Mouse (Mus musculus) retina, embryonic 14.5 days (tissue): ENCODE results near the gene Gnb5.

Source experiments
- DNase-seq: peaks from one replicate; pipeline ENCODE4 v3.0.0-alpha.2; 2015; ENCODE audit warnings: low spot score

The Gnb5 gene

GRCm38 (mm10) chr9:75306126-75306898 is at the start of gene Gnb5:
Gene Gnb5 (plus strand): TSS chr9:75306288.
- no peak for DNase-seq

- DNase-seq = no peak
These were observed 47.3 kb upstream of the Gnb5 start for GRCm38 (mm10) chr9:75258792-75259191.

GRCm38 (mm10) chr9:75259656-75260055 is 46.4 kb upstream of the Gnb5 start:
- DNase-seq = peak; percentile 49

GRCm38 (mm10) chr9:75261332-75261872 is 44.7 kb upstream of the Gnb5 start:
- DNase-seq = peak; percentile 48

GRCm38 (mm10) chr9:75262235-75262826 is 43.8 kb upstream of the Gnb5 start:
- DNase-seq = peak; percentile 22

GRCm38 (mm10) chr9:75264008-75264718 is 41.9 kb upstream of the Gnb5 start:
- DNase-seq = no peak

- peak; percentile 15 for DNase-seq
These were observed 38.9 kb upstream of the Gnb5 start for GRCm38 (mm10) chr9:75267147-75267546.

GRCm38 (mm10) chr9:75270382-75270781 is 35.7 kb upstream of the Gnb5 start:
- no peak for DNase-seq

- no peak for DNase-seq
These were observed 34.5 kb upstream of the Gnb5 start for GRCm38 (mm10) chr9:75271539-75271938.

- no peak for DNase-seq
These were observed 32.4 kb upstream of the Gnb5 start for GRCm38 (mm10) chr9:75273646-75274045.

GRCm38 (mm10) chr9:75274486-75274885 is 31.6 kb upstream of the Gnb5 start:
- no peak for DNase-seq

GRCm38 (mm10) chr9:75275051-75275450 is 31.0 kb upstream of the Gnb5 start:
- no peak for DNase-seq

- no peak for DNase-seq
These were observed 25.3 kb upstream of the Gnb5 start for GRCm38 (mm10) chr9:75280814-75281213.

GRCm38 (mm10) chr9:75282179-75282578 is 23.9 kb upstream of the Gnb5 start:
- DNase-seq = no peak

GRCm38 (mm10) chr9:75282830-75283229 is 23.3 kb upstream of the Gnb5 start:
- DNase-seq = peak; percentile 85

GRCm38 (mm10) chr9:75283636-75284035 is 22.5 kb upstream of the Gnb5 start:
- DNase-seq = no peak

- no peak for DNase-seq
These were observed 20.7 kb upstream of the Gnb5 start for GRCm38 (mm10) chr9:75285363-75285762.

GRCm38 (mm10) chr9:75287636-75288035 is 18.5 kb upstream of the Gnb5 start:
- no peak for DNase-seq

GRCm38 (mm10) chr9:75289545-75289944 is 16.5 kb upstream of the Gnb5 start:
- peak; percentile 42 for DNase-seq

- DNase-seq = peak; percentile 51
These were observed 6.7 kb upstream of the Gnb5 start for GRCm38 (mm10) chr9:75299342-75299741.

GRCm38 (mm10) chr9:75303033-75303432 is 3.1 kb upstream of the Gnb5 start:
- no peak for DNase-seq

- DNase-seq = no peak
These were observed 2.3 kb upstream of the Gnb5 start for GRCm38 (mm10) chr9:75303701-75304261.
